Mouse (Mus musculus) lung, postnatal 0 days (tissue): ENCODE data around the gene Pde2a.

Source experiments
- CTCF ChIP-seq: IDR thresholded peaks from 2 replicates; pipeline ENCODE4 v1.5.1; 2016; ENCODE audit warnings: antibody characterized with exemption, mild to moderate bottlenecking
- EP300 ChIP-seq: IDR thresholded peaks from 2 replicates; pipeline ENCODE4 v1.6.1; 2016; ENCODE audit warnings: antibody characterized with exemption, mild to moderate bottlenecking, control low read depth

DNA sequence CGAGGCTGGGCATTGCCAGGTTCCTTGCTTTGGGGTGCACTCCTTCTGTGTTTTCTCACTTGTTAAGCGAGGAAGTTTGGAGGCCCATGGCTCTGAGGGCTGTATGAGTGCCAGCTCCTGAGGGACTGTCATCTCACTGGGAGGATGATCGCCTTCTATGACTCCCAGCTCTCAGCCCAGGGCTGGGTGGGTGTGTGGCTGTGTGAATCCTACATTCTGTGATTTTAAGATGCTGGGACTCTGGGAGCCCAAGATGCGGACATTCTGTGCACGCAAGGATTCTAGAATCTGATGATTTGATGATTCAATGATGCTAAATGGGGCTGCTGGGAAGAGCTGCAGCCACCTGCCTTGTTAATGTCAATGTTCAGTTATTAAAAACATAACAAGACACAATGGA is 35.8 kb downstream of the Pde2a start:
- TF ChIP-seq CTCF (no peak), EP300 (no peak)
